Mouse (Mus musculus): ENCODE data around the gene Npas1.

DNA sequence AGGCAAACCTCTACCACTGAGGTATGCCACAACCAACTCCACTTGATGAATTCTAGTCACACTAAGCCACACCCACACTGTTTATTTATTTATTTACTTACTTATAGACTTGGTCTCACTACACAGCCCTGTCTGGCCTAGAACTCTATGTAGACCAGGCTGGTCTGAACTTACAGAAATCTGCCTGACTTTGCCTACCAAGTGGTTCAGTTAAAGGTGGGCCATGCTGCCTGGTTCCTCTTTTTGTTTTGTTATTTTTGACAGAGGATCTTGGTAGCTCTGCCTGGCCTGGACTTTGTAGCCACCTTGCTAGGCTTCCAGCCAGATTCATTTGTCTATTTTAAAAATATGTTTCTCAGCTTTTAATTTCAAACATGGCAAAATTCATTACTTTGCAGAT, 11.3 kb upstream of the Npas1 start:
- no peak for TF ChIP-seq CTCF (IDR thresholded peaks at IDR 0.05; ENCODE audit: borderline replicate concordance, control insufficient read depth, extremely low read depth, insufficient read depth, low read length, poor library complexity)
- TF ChIP-seq POLR2A (IDR thresholded peaks at IDR 0.05; ENCODE audit: control insufficient read depth, extremely low read depth, insufficient read depth, low read length, poor library complexity): no peak
